In the genomic region with DNA sequence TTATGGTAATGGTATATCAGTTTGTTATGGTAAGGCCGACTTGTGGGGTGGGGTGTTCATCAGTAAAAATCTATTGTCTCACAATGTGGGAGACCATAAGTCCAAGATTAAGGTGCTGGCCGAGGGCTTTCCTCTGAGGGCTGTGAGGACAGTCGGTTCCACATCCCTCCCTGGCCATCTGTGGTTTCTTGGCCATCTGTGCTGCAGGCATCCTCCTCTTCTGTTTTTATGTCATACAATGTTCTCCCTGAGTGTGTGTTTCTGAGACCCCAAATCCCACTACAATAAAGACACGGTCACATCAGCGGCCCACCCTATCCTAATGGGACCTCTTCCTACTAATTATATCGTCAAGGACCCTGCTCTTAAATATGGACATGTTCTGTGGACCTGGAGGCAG, we compare ENCODE assay signal across 17 mouse cellular contexts.
A peak's percentile ranks its signal among the peaks of the same experiment; 100 is the strongest.
DNase-seq lines count a peak whose midpoint lies in the region; ATAC-seq lines count a peak whose summit lies in the region.
"Had no signal": no experiment of that assay in that cellular context is flagged by ENCODE, and none has a peak within 500 bp of the region (broad histone marks: within the 10 kb centered on the region; RNA-seq: fewer than 3 reads in every experiment).

No protein-coding gene starts in this region.

- no peak overlapping the region for H3K4me2 ChIP-seq in forebrain, embryonic 15.5 days (replicated peaks)
- no peak overlapping the region for H3K4me2 ChIP-seq in forebrain, embryonic 11.5 days (ENCODE audit: low read depth, low read length, severe bottlenecking)
- H3K4me2 ChIP-seq: heart, embryonic 13.5 days; limb, embryonic 12.5 days had no signal

- 0 out of 2 replicates have a peak, but pooled peaks cover 2% of the 10 kb centered on the region for H3K36me3 ChIP-seq in forebrain, embryonic 15.5 days
- no peaks in the 10 kb centered on the region for H3K36me3 ChIP-seq in forebrain, embryonic 11.5 days (ENCODE audit: control insufficient read depth, insufficient read depth, low read length)

- no peak for ATAC-seq in forebrain, embryonic 15.5 days (replicated peaks)
- ATAC-seq in forebrain, embryonic 11.5 days (replicated peaks; ENCODE audit: low FRiP score) = no peak
- no peak for ATAC-seq in erythroid progenitor cell, adult 5-6 weeks (replicated peaks; ENCODE audit: low FRiP score, poor library complexity, severe bottlenecking)
- ATAC-seq: activated CD4-positive, CD25-positive, alpha-beta regulatory T cell, adult 4 months; Patski had no signal

- H3K27ac ChIP-seq in forebrain, embryonic 15.5 days (replicated peaks) = peak overlapping the region; percentile 76
- no peak overlapping the region for H3K27ac ChIP-seq in forebrain, embryonic 11.5 days (ENCODE audit: low read depth, low read length)
- H3K27ac ChIP-seq: embryonic facial prominence, embryonic 10.5 days; limb, embryonic 12.5 days; liver, embryonic 14.5 days had no signal

- H3K27me3 ChIP-seq in forebrain, embryonic 15.5 days = no peaks in the 10 kb centered on the region
- H3K27me3 ChIP-seq in forebrain, embryonic 11.5 days (ENCODE audit: control insufficient read depth, insufficient read depth, low read length) = no peaks in the 10 kb centered on the region
- H3K27me3 ChIP-seq: heart, embryonic 13.5 days; limb, embryonic 12.5 days; Patski had no signal

- H3K4me1 ChIP-seq in forebrain, embryonic 15.5 days = peaks cover 50% of the 10 kb centered on the region
- H3K4me1 ChIP-seq in forebrain, embryonic 11.5 days (replicated peaks; ENCODE audit: control insufficient read depth, insufficient read depth, low read length) = no peaks in the 10 kb centered on the region; the same call in 1 of the 2 replicates

- WGBS in forebrain, embryonic 15.5 days = 78% methylated on average over 6 of the region's 6 CpGs
- WGBS in forebrain, embryonic 11.5 days = 85% methylated on average over 6 of the region's 6 CpGs

- H3K9ac ChIP-seq in forebrain, embryonic 15.5 days (replicated peaks) = no peak overlapping the region
- no peak overlapping the region for H3K9ac ChIP-seq in forebrain, embryonic 11.5 days (ENCODE audit: low read length)
- H3K9ac ChIP-seq: heart, embryonic 13.5 days; limb, embryonic 12.5 days; liver, embryonic 14.5 days had no signal

- H3K9me3 ChIP-seq in forebrain, embryonic 15.5 days = no peaks in the 10 kb centered on the region
- H3K9me3 ChIP-seq in forebrain, embryonic 11.5 days (ENCODE audit: control insufficient read depth, low read length) = no peaks in the 10 kb centered on the region
- H3K9me3 ChIP-seq: embryonic facial prominence, embryonic 10.5 days; heart, embryonic 13.5 days; limb, embryonic 12.5 days had no signal

- H3K4me3 ChIP-seq in forebrain, embryonic 15.5 days = no peak overlapping the region
- H3K4me3 ChIP-seq in forebrain, embryonic 11.5 days (ENCODE audit: low read depth, low read length) = no peak overlapping the region
- H3K4me3 ChIP-seq: embryonic facial prominence, embryonic 10.5 days; heart, embryonic 13.5 days; limb, embryonic 12.5 days; myocyte had no signal

- DNase-seq in forebrain, embryonic 11.5 days (ENCODE audit: low spot score) = no peak
- DNase-seq in 416B (ENCODE audit: low read depth) = peak; percentile 45
- peak; percentile 88 for DNase-seq in cerebellum, adult 11-12 months
- DNase-seq in cerebellum, postnatal 25 days = peak; percentile 84 to 85
- DNase-seq in spleen, adult 18-20 months = no peak
- no peak for DNase-seq in urinary bladder, postnatal 10 days (ENCODE audit: low spot score)
- DNase-seq: B cell, adult 2 months; kidney, adult 18-20 months had no signal

Comparison
In these comparisons a context has a peak if more than half of its experiments do, and no peak if none do; other contexts are left out.
1. DNase-seq: peak in 416B (single experiment), cerebellum, adult 11-12 months (single experiment) and cerebellum, postnatal 25 days (2 of 2); none in forebrain, embryonic 11.5 days (single experiment), spleen, adult 18-20 months (0 of 2) and urinary bladder, postnatal 10 days (single experiment).